Mouse (Mus musculus) midbrain, embryonic 14.5 days (tissue): ENCODE data around the gene Cdr2l. TPM values are rescaled to one million over a fixed set of nuclear protein-coding genes. Genes with fewer than 3 reads are reported as not detected.
"Not testable (repeated sequence)": the region's sequence is repeated elsewhere in the genome, so short reads cannot be mapped to it uniquely, and the experiment has no call there.

Source experiments
- ATAC-seq: fragments of 200-750 bp; cut with Nextera tagmentation; 2 replicates; pipeline ENCODE4 v1.8.0; 2017; ENCODE audit warnings: moderate number of reproducible peaks, moderate library complexity; ENCODE audit not compliant: low FRiP score, low TSS enrichment
- DNase-seq: peaks from one replicate; pipeline ENCODE4 v3.0.0-alpha.2; 2015
- H3K27ac ChIP-seq: fragments of 300-500 bp; sonication (generic); replicated peaks from 2 replicates; pipeline ENCODE4 v1.5.1; 2014; ENCODE audit warnings: mild to moderate bottlenecking, low read depth, low read length, moderate library complexity
- H3K27me3 ChIP-seq: fragments of 300-500 bp; sonication (generic); 2 replicates; pipeline ENCODE4 v1.6.1; 2014; ENCODE audit warnings: low read length, control low read depth, mixed read lengths; ENCODE audit not compliant: control insufficient read depth, insufficient read depth
- H3K36me3 ChIP-seq: fragments of 300-500 bp; sonication (generic); 2 replicates; pipeline ENCODE4 v1.6.1; 2014; ENCODE audit warnings: low read length, control low read depth; ENCODE audit not compliant: control insufficient read depth, insufficient read depth
- H3K4me1 ChIP-seq: fragments of 300-500 bp; sonication (generic); 2 replicates; pipeline ENCODE4 v1.6.1; 2014; ENCODE audit warnings: mild to moderate bottlenecking, antibody characterized with exemption, low read length, control low read depth; ENCODE audit not compliant: control insufficient read depth, insufficient read depth
- H3K4me2 ChIP-seq: fragments of 300-500 bp; sonication (generic); 2 replicates; pipeline ENCODE4 v1.6.1; 2014; ENCODE audit warnings: mild to moderate bottlenecking, low read length, moderate library complexity
- H3K4me3 ChIP-seq: fragments of 300-500 bp; sonication (generic); replicated peaks from 2 replicates; pipeline ENCODE4 v1.5.1; 2014; ENCODE audit warnings: low read depth, low read length
- H3K9ac ChIP-seq: fragments of 300-500 bp; sonication (generic); replicated peaks from 2 replicates; pipeline ENCODE4 v1.6.1; 2014; ENCODE audit warnings: mild to moderate bottlenecking, low read length, moderate library complexity
- H3K9me3 ChIP-seq: fragments of 300-500 bp; sonication (generic); 2 replicates; pipeline ENCODE4 v1.6.1; 2016; ENCODE audit warnings: low read length, control low read depth, mixed read lengths; ENCODE audit not compliant: control insufficient read depth
- WGBS: fragments of 180-500 bp; shearing (Covaris S2); extraction: QIAGEN DNeasy Blood & Tissue Kit; methylation state at CpG from one replicate; pipeline ENCODE4 v1.1.7; 2014; 5-methylcytosine and 5-hydroxymethylcytosine counted together
- polyA plus RNA-seq: library from polyadenylated mRNA; unstranded; fragments of >200 nt; fragmentation: Nextera tagmentation; extraction: Ambion mirVana; gene quantifications from 2 replicates; pipeline ENCODE4 v1.2.1, GENCODE M21; 2014

Cdr2l gene
- polyA plus RNA-seq, 1 experiment from 2014 or later = 27.1 TPM

DNA sequence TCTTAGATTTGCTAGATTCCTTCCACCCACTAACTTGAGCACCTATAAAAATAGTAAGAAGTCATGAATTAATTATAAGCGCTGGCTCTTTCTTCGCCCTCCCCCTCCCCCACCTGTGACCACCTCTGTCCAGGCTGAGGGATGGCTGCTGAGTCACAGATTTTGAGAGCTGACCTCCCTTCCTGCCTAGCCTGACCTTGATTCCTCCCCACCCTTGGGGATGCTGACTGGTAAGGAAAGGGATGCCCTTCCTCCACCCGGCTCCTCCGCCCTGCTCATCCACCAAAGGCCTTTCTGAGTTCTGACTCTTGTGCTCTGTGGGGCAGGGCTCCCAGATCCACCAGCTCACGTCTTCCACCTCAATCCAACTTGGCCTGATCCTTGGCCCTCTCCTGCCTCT lies 2.9 kb downstream of the Cdr2l start:
- DNase-seq (no peak), ATAC-seq (no peak)
- Histone ChIP-seq H3K9ac (peak overlapping the region; percentile 98), H3K4me1 (peaks cover 30% of the 10 kb centered on the region), H3K4me3 (no peak overlapping the region), H3K27ac (no peak overlapping the region; the same call in 1 of the 2 replicates), H3K36me3 (no peaks in the 10 kb centered on the region), H3K27me3 (no peaks in the 10 kb centered on the region), H3K4me2 (peak overlapping the region; percentile 90), H3K9me3 (no peaks in the 10 kb centered on the region)
- WGBS = 87% methylated on average over 5 of the region's 5 CpGs

- Histone ChIP-seq H3K36me3 (peaks cover 17% of the 10 kb centered on the region), H3K4me1 (peaks cover 30% of the 10 kb centered on the region)
- not testable (repeated sequence) for H3K9me3 ChIP-seq, H3K4me3 ChIP-seq, H3K9ac ChIP-seq, H3K4me2 ChIP-seq, H3K27me3 ChIP-seq, ATAC-seq, DNase-seq, H3K27ac ChIP-seq
- WGBS = 94% methylated on average over 3 of the region's 3 CpGs
These were observed 5.1 kb downstream of the Cdr2l start for GRCm38 (mm10) chr11:115386859-115387258.

DNA sequence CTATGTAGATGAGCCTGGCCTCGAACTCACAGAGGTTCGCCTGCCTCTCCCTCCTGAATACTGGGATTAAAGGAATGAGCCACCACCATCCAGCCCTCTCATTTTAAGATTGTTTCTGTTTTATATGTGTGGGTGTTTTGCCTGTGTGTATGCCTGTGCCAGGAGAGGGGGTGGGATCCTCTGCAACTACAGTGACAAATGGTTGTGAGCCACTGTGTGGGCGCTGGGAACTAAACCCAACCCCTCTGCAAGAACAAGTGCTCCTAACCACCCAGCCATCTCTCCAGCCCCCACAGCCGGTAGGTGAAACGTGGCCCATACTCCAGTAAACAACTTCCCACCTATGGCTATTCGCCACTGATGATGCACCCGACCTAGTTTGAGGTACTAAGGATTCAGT lies 9.6 kb downstream of the Cdr2l start:
- no peak overlapping the region for H3K4me2 ChIP-seq
- 92% methylated on average over 7 of the region's 7 CpGs for WGBS
- no peak for ATAC-seq
- no peaks in the 10 kb centered on the region for H3K27me3 ChIP-seq
- no peak overlapping the region for H3K27ac ChIP-seq
- no peaks in the 10 kb centered on the region for H3K4me1 ChIP-seq
- no peak overlapping the region for H3K4me3 ChIP-seq
- no peak overlapping the region for H3K9ac ChIP-seq
- H3K36me3 ChIP-seq = peaks cover 62% of the 10 kb centered on the region
- DNase-seq = no peak
- no peaks in the 10 kb centered on the region for H3K9me3 ChIP-seq

DNA sequence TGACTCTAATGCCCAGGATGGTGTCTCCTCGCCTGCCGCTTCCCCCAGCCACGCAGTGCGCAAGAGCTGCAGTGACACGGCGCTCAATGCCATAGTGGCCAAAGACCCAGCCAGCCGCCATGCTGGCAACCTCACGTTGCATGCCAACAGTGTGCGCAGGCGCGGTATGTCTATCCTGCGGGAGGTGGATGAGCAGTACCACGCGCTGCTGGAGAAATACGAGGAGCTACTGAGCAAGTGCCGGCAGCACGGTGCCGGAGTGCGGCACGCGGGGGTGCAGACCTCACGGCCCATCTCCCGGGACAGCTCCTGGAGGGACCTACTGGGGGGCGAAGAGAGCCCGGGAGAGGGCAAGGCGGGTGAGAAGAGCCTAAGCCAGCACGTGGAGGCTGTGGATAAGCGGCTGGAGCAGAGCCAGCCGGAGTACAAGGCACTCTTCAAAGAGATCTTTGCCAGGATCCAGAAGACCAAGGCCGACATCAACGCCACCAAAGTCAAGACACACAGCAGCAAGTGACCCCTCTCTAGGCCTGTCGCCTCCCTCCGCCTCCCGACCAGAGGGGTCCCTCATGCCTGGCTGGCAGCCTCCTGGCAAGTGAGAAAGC lies 12.1 kb downstream of the Cdr2l start:
- Histone ChIP-seq H3K4me3 (no peak overlapping the region), H3K27ac (no peak overlapping the region)
- no peak for ATAC-seq

DNA sequence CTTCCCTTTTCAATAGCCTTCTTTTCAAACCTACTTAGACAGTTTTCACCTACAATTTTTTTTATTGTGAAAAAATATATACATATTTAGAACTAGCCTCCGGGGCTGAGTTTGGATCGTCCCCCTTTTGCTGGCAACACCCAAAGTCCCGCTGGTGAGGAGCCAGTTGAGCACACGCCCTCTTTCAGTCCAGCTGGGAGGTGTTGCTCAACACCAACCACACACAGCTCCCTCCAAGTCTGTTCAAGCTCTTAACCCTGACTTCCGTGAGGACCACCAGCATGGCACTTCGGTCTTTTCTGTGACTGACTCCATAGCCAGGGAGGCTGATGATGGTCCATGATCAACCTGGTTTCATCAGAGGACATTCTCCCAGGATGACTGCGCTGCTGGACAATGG lies 16.4 kb downstream of the Cdr2l start:
- WGBS = 83% methylated on average over 7 of the region's 7 CpGs
- peaks cover 15% of the 10 kb centered on the region for H3K4me1 ChIP-seq
- H3K27ac ChIP-seq = no peak overlapping the region
- H3K9me3 ChIP-seq = no peaks in the 10 kb centered on the region
- H3K4me2 ChIP-seq = no peak overlapping the region
- DNase-seq (no peak), ATAC-seq (no peak)
- no peak overlapping the region for H3K9ac ChIP-seq
- no peak overlapping the region for H3K4me3 ChIP-seq
- no peaks in the 10 kb centered on the region for H3K27me3 ChIP-seq
- H3K36me3 ChIP-seq = peaks cover 39% of the 10 kb centered on the region

More for the DNA sequence above, 12.1 kb downstream of the Cdr2l start:
- no peaks in the 10 kb centered on the region for H3K9me3 ChIP-seq
- DNase-seq = no peak
- WGBS = 73% methylated on average over 34 of the region's 34 CpGs
- H3K4me2 ChIP-seq = no peak overlapping the region
- no peaks in the 10 kb centered on the region for H3K27me3 ChIP-seq
- no peaks in the 10 kb centered on the region for H3K4me1 ChIP-seq
- H3K9ac ChIP-seq = no peak overlapping the region
- H3K36me3 ChIP-seq = peaks cover 69% of the 10 kb centered on the region

- Histone ChIP-seq H3K9ac (no peak overlapping the region), H3K9me3 (no peaks in the 10 kb centered on the region), H3K4me2 (no peak overlapping the region; the same call in 1 of the 2 replicates), H3K4me3 (no peak overlapping the region), H3K36me3 (peaks cover 20% of the 10 kb centered on the region), H3K27me3 (no peaks in the 10 kb centered on the region), H3K27ac (peak overlapping the region; percentile 84), H3K4me1 (peaks cover 26% of the 10 kb centered on the region)
- no peak for DNase-seq
- 76% methylated on average over 3 of the region's 3 CpGs for WGBS
- ATAC-seq = no peak
These were observed 18.4 kb downstream of the Cdr2l start for GRCm38 (mm10) chr11:115400126-115400525.

DNA sequence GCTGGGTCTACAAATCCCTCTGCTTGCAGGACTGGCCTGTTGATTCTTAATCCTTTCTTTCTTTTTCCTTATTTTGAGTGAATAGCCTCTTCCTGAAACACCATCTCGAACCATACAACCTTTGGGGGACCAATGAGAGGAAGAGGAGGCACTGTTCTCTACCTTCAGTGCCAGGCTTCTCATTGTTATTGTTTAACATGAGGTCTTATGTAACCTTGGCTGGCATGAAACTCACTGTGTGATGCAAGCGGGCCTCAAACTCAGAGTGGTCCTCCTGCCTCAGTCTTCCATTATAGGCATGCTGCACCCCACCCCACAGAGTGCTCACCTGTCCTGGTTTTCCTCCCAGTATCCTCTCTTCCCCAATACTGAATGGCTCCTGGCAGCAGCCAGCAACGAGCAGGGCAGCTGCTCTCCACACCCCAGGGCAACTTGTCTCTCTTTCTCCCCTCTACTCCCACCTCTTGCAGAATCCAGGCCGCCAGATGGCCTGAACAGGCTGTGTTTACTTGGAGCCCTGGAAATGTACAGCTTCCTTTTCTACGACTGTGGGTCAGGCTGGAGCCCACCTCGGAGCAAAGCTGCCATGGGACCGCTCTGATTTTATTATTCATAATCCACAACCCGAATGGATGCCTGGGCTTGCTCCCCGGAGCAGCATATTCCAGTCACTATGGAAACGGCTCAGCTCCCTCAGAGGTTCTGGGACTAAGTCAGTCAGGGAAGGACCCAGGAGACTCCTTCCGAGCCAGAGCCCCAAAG lies 19.1 kb downstream of the Cdr2l start:
- DNase-seq (peak; percentile 79), ATAC-seq (peak; percentile 35; the same call in 1 of the 2 replicates)
- peak overlapping the region; percentile 36; the same call in 1 of the 2 replicates for H3K9ac ChIP-seq
- H3K4me3 ChIP-seq = no peak overlapping the region
- peak overlapping the region; percentile 84 for H3K27ac ChIP-seq
- no peaks in the 10 kb centered on the region for H3K27me3 ChIP-seq
- H3K4me1 ChIP-seq = peaks cover 26% of the 10 kb centered on the region
- 23% methylated on average over 11 of the region's 11 CpGs for WGBS
- H3K36me3 ChIP-seq = peaks cover 13% of the 10 kb centered on the region
- H3K4me2 ChIP-seq = peak overlapping the region; percentile 28
- H3K9me3 ChIP-seq = no peaks in the 10 kb centered on the region

DNA sequence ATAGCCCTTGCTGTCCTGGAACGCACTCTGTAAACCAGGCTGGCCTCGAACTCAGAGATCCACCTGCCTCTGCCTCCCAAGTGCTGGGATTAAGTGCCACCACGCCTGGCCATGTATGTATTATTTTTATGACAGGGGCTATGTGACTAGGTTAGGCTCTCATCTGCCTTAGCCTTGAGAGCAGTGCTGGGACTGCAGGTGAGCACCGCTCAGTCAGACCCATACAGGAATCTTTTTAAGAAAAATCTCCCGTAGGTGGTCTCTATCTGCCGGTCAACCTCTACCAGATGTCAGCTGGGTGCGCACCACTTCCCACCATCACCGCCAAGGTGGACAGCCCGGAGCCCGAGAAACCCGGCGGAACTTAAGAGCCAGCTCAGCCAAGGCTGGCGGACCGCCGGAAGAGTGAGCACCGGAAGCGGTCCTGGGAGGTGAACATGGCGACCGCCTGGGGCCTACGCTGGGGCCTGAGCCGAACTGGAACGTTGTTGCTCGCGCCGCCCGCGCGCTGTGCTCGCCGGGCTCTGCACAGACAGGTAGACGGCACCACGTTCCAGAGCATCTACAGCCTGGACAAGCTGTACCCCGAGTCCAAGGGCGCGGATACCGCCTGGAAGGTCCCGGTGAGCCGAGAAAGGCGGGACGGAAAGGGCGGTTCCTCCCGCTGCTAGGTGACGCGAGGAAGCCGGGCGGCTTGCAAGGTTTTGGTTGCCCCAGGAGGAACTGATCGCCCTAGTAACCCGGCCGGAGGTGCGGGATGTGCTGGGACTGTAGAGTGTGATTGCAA lies 21.8 kb downstream of the Cdr2l start, which contains the start of gene Mrpl58:
TSS of gene Mrpl58 (plus strand) at position 415 of the 787 bp plus-strand sequence.
- H3K4me3 ChIP-seq = peak within 1 kb of the TSS; percentile 95
- no peaks in the 10 kb centered on the region for H3K9me3 ChIP-seq
- H3K4me2 ChIP-seq = peak within 1 kb of the TSS; percentile 84
- peak within 1 kb of the TSS; percentile 91 for H3K9ac ChIP-seq
- peaks cover 24% of the 10 kb centered on the region for H3K36me3 ChIP-seq
- DNase-seq (peak; percentile 93), ATAC-seq (peak; percentile 86)
- no peaks in the 10 kb centered on the region for H3K27me3 ChIP-seq
- peaks cover 30% of the 10 kb centered on the region for H3K4me1 ChIP-seq
- 4% methylated on average over 50 of the region's 50 CpGs for WGBS
- H3K27ac ChIP-seq = peak within 1 kb of the TSS; percentile 93
